Mouse (Mus musculus) frontal cortex, adult 2 months (tissue): ENCODE measurements at regions not wholly inside any gene's neighbourhood (a gene's known extent, or its start where the extent isn't known, plus 50 kb on each side); places are given as distances from the start of the nearest gene placed in this dataset.
A peak's percentile ranks its signal among the peaks of the same experiment; 100 is the strongest.
"Not testable (repeated sequence)": the region's sequence is repeated elsewhere in the genome, so short reads cannot be mapped to it uniquely, and the experiment has no call there.

Source experiments
- DNase-seq, 2 experiments: peaks; one replicate each; pipeline ENCODE4 v3.0.0; 2022; ENCODE audit warnings: low spot score in 1 of 2; ENCODE audit errors: extremely low spot score in 1 of 2

DNA sequence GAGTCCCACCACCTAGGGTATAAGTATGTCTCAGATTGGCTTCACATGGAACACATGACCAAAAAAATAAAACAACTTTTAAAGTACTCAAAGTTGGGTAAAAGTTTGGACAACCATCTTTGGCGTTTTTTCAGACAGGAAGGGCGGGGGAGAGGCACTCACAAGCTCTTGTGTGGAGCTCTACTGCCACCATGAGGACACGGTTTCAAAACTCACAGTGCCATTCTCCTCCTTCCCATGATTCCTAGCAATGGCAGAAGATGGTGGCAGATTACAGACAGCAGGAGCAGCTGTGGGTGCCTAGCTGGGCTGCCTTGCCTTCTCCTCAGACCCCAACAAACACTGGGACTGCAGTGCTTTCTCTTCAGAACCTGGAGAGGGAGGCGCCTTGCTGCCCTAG is 176.7 kb upstream of the Olfr1324 start:
- DNase-seq: peak in 1 of 2 experiments; percentile 84

DNA sequence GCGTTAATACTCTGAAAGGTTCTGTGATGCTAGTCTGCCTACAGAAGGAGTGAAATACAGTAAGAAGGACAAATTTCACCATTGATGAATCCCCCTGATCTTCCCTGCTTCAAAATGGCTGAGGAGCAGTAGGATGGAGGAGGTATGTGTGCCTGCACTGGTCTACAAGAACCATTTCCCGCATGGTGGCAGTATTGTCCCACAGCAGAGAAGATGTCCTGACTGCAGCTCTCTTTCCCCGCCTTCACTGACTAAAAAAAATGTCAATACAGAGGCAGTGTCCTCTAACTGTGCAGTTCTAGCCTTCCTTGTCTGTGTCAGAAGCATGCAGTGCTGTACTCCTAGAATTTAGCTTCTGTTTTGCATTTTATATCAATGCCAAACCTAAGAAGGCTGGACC is 174.6 kb upstream of the Olfr1324 start:
- peak in 1 of 2 experiments; percentile 100 for DNase-seq

DNA sequence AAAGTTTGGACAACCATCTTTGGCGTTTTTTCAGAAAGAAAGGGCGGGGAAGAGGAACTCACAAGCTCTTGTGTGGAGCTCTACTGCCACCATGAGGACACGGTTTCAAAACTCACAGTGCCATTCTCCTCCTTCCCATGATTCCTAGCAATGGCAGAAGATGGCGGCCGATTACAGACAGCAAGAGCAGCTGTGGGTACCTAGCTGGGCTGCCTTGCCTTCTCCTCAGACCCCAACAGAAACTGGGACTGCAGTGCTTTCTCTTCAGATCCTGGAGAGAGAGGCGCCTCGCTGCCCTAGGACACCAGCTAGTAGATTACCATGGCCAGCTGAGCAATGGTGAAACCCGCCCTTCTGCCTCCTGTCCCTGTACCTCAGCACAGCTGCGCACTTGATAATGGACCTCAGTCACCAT is 174.2 kb upstream of the Olfr1324 start:
- peak in 1 of 2 experiments; percentile 76 for DNase-seq

GRCm38 (mm10) chrX:50600262-50600661 is 172.0 kb upstream of the Olfr1324 start:
- peak in 1 of 2 experiments; percentile 96 for DNase-seq

- DNase-seq: peak in 1 of 2 experiments; percentile 90
These were observed 171.5 kb upstream of the Olfr1324 start for GRCm38 (mm10) chrX:50599780-50600179.

GRCm38 (mm10) chrX:50597626-50598025 is 169.3 kb upstream of the Olfr1324 start:
- DNase-seq: peak in 1 of 2 experiments; percentile 49

- peak in 1 of 2 experiments; percentile 78 for DNase-seq
These were observed 168.8 kb upstream of the Olfr1324 start for GRCm38 (mm10) chrX:50597105-50597504.

DNA sequence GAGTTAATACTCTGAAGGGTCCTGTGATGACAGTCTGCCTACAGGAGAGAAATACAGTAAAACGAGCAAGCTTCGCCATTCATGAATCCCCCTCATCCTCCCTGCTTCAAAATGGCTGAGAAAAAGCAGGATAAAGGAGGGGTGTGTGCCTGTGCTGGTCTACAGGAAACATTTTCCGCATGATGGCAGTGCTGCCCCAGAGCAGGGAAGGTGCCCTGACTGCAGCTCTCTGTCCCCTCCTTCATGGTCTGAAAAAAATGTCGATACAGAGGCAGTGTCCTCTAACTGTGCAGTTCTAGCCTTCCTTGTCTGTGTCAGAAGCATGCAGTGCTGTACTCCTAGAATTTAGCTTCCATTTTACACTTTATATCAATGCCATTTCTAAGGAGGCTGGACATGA is 166.7 kb upstream of the Olfr1324 start:
- peak in 1 of 2 experiments; percentile 45 for DNase-seq

DNA sequence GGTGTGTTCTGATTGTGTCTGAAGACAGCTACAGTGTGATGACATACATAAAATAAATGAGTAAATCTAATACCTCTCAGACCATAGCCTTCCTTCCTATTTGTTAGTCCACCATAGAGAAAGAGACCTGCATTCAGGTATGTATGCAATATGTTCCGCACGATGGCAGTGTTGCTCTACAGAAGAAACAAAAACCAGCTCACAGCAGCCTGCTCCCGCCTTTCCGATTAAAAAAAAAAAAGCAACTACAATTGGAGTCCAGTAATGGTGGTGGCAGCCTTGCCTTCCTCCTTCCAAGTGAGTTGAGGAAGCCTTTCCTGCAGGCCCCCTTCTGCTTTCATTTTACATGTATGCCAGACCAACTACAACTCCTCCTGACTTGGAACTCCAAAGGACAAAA is 163.2 kb upstream of the Olfr1324 start:
- DNase-seq: peak in 1 of 2 experiments; percentile 66

GRCm38 (mm10) chrX:50590673-50591341 is 162.5 kb upstream of the Olfr1324 start:
- peak in 1 of 2 experiments; percentile 83 for DNase-seq

DNA sequence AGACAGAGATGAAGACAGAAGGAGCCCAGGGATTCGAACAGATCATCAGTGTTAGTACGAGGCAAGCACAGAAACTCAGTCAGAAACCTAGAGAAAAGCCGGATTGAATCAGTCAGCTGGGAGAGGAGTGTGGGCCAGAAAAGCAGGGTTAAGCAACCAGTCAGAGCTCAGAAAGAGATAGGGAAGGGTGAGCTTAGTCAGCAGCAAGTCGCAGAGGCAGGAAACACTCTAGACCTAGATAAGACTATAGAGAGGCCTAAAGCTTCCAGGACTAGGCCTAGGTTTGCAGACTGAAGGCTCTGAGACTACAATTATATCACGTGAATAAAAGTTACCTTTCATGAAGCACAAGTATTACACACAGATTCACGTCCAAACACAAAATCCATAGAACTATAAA is 160.6 kb upstream of the Olfr1324 start:
- DNase-seq: no peak

GRCm38 (mm10) chrX:50583741-50584580 is 155.7 kb upstream of the Olfr1324 start:
- peak in 1 of 2 experiments; percentile 73 for DNase-seq

DNA sequence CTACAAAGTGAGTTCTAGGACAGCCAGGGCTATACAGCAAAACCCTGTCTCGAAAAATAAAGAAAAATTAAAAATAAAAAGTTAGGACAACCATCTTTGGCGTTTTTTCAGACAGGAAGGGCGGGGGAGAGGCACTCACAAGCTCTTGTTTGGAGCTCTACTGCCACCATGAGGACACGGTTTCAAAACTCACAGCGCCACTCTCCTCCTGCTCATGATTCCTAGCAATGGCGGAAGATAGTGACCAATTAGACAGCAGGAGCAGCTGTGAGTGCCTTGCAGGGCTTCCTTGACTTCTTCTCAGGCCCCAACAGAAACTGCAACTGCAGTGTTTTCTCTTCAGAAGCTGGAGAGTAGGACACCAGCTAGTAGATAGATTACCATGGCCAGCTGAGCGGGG is 151.9 kb upstream of the Olfr1324 start:
- DNase-seq: peak in 1 of 2 experiments; percentile 82

- DNase-seq: peak in 1 of 2 experiments; percentile 93
These were observed 148.5 kb upstream of the Olfr1324 start for GRCm38 (mm10) chrX:50576824-50577223.

DNA sequence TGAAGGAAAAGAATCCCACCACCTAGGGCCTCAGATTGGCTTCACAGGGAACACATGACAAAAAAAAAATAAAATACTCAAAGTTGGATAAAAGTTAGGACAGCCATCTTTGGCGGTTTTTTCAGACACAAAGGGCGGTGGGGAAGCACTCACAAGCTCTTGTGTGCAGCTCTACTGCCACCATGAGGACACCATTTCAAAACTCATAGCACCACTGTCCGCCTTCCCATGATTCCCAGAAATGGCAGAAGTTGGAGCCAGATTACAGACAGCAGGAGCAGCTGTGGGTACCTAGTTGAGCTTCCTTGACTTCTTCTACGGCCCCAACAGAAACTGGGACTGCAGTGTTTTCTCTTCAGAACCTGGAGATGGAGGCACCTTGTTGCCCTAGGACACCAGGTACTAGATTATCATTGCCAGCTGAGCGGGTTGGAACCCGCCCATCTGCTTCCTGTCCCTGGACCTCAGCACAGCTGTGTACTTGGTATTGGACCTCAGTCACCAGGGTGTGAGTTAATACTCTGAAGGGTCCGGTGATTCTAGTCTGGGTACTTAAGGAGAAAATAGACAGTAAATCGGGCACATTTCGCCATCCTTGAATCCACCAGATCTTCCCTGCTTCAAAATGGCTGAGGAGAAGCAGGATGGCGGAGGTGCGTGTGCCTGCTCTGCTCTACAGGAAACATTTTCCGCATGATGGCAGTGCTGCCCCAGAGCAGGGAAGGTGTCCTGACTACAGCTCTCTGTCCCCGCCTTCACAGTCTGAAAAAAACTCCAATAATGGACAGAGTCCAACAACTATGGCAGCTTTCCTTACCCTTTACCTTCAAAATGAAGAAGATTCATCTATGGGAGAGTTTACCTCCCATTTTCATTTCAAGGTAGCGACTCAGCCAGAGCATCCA is 144.1 kb upstream of the Olfr1324 start:
- DNase-seq: peak in 1 of 2 experiments; percentile 92

DNA sequence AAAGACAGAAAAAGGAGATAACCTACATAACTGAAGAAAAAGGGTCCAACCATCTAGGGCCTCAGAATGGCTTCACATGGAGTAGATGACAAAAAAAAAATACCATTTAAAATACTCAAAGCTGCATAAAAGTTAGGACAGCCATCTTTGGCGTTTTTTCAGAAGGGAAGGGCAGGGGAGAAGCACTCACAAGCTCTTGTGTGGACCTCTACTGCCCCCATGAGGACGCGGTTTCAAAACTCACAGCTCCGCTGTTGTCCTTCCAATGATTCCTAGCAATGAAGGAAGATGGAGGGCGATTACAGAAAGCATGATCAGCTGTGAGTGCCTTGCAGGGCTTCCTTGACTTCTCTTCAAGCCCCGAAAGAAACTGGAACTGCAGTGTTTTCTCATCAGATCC is 140.8 kb upstream of the Olfr1324 start:
- peak in 1 of 2 experiments; percentile 87 for DNase-seq

DNA sequence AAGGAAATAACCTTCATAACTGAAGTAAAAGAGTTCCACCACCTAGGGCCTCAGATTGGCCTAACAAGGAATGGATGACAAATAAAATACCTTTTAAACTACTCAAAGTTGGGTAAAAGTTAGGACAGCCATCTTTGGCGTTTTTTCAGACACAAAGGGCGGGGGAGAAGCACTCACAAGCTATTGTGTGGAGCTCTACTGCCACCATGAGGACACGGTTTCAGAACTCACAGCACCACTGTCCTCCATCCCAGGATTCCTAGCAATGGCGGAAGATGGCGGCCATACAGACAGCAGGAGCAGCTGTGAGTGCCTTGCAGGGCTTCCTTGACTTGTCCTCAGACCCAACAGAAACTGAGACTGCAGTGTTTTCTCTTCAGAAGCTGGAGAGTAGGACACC is 138.0 kb upstream of the Olfr1324 start:
- DNase-seq: peak in 1 of 2 experiments; percentile 90

DNA sequence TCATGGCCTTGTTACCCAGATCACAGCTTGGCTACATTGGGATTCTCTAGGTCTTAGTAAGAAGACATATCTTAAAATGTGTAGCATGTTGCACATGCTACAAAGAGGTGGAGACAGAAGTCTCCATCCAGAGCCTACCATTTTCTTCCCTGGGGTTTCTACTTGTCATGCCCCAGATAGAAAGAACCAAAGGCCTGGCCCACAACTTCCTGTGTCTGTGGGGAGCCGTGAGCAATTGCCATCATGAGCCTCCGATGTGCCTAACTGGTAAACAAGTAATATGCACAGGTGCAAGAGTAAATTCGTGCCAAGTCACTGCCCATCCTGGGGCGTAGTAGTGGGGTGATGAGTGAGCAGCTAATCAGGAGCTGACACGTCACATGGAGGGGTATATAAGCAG is 136.7 kb upstream of the Olfr1324 start:
- DNase-seq: not testable (repeated sequence)

DNA sequence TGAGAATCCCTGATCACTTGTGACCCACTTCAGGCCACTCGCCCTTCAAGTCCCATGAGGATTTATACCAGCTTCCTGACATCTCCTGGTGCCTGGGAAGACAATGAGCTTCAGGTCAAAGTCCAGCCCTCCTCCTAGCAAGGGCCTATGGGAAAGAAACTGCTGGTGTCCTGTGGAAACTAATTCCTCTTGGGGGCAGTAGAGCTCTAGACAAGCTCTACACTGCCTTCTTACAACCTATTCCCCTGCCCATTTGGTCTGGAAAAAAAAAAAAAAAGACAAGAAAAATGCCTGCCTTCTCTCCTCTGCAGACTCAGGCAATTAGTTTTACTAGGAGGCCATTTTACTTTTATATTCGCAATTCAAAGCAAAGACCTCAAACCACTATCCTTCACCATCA is 132.6 kb upstream of the Olfr1324 start:
- peak in 1 of 2 experiments; percentile 78 for DNase-seq

DNA sequence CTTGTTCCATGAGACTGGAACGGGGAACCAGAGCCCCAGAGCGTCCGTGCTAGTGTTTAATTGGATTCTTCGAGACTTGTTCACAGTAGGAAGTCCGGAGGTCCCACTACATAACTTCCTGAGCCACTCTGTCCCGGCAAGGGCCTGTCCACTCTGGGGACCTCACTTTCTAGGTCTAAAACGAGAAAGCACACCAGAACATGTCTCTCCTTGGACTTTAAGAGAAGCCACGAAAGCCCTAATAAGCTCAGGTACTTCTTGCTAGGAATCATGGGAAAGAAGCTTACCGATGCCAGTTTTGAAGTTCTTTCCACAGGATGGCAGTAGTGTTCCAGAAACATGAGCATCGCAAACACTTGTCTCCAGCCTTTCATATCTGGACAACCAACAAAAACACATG is 122.0 kb upstream of the Olfr1324 start:
- peak in 1 of 2 experiments; percentile 82 for DNase-seq

- peak in 1 of 2 experiments; percentile 91 for DNase-seq
These were observed 121.4 kb upstream of the Olfr1324 start for GRCm38 (mm10) chrX:50549713-50550112.
